Mouse (Mus musculus) gastrocnemius, adult 18-20 months (tissue): ENCODE data around the gene Dner. TPM values are rescaled to one million over a fixed set of nuclear protein-coding genes. Genes with fewer than 3 reads are reported as not detected.
A peak's percentile ranks its signal among the peaks of the same experiment; 100 is the strongest.

Experiments
- DNase-seq: peaks from one replicate; pipeline ENCODE4 v3.0.0; 2021; ENCODE audit warnings: low spot score
- total RNA-seq, 2 experiments: library from RNA; stranded (reverse); gene quantifications; 2 replicates each; pipeline ENCODE4 v1.2.3; 2021

The Dner gene
- total RNA-seq, 2 experiments from 2014 or later = 0.07 TPM; not detected in 1

- no peak for DNase-seq
These were observed 59.1 kb downstream of the Dner start for GRCm38 (mm10) chr1:84636890-84637289.

- DNase-seq = no peak
These were observed 67.8 kb downstream of the Dner start for GRCm38 (mm10) chr1:84628244-84628643.

- no peak for DNase-seq
These were observed 73.0 kb downstream of the Dner start for GRCm38 (mm10) chr1:84622978-84623554.

- no peak for DNase-seq
These were observed 74.7 kb downstream of the Dner start for GRCm38 (mm10) chr1:84621308-84621707.

- DNase-seq = no peak
These were observed 76.8 kb downstream of the Dner start for GRCm38 (mm10) chr1:84619131-84619760.

- DNase-seq = no peak
These were observed 77.9 kb downstream of the Dner start for GRCm38 (mm10) chr1:84618094-84618493.

- DNase-seq = no peak
These were observed 79.9 kb downstream of the Dner start for GRCm38 (mm10) chr1:84616133-84616532.

- no peak for DNase-seq
These were observed 81.4 kb downstream of the Dner start for GRCm38 (mm10) chr1:84614596-84614995.

GRCm38 (mm10) chr1:84613119-84613518, 82.9 kb downstream of the Dner start:
- no peak for DNase-seq

- DNase-seq = no peak
These were observed 84.7 kb downstream of the Dner start for GRCm38 (mm10) chr1:84611331-84611730.

- no peak for DNase-seq
These were observed 97.0 kb downstream of the Dner start for GRCm38 (mm10) chr1:84599025-84599424.

- no peak for DNase-seq
These were observed 100.0 kb downstream of the Dner start for GRCm38 (mm10) chr1:84596023-84596422.

GRCm38 (mm10) chr1:84592394-84592793, 103.6 kb downstream of the Dner start:
- no peak for DNase-seq

- no peak for DNase-seq
These were observed 105.5 kb downstream of the Dner start for GRCm38 (mm10) chr1:84590534-84590933.

GRCm38 (mm10) chr1:84585434-84585833, 110.6 kb downstream of the Dner start:
- DNase-seq = no peak

- DNase-seq = peak; percentile 59
These were observed 114.2 kb downstream of the Dner start for GRCm38 (mm10) chr1:84581812-84582211.

GRCm38 (mm10) chr1:84561841-84562240, 134.2 kb downstream of the Dner start:
- no peak for DNase-seq

GRCm38 (mm10) chr1:84561387-84561786, 134.6 kb downstream of the Dner start:
- DNase-seq = no peak

GRCm38 (mm10) chr1:84556546-84557511, 139.2 kb downstream of the Dner start:
- no peak for DNase-seq

GRCm38 (mm10) chr1:84552005-84552404, 144.0 kb downstream of the Dner start:
- DNase-seq = no peak

GRCm38 (mm10) chr1:84550065-84550368, 146.0 kb downstream of the Dner start:
- DNase-seq = no peak

- DNase-seq = no peak
These were observed 146.5 kb downstream of the Dner start for GRCm38 (mm10) chr1:84549367-84550064.
